Mouse (Mus musculus) heart, adult 2 months (tissue): ENCODE measurements around the gene Mast2. TPM values are rescaled to one million over a fixed set of nuclear protein-coding genes. Genes with fewer than 3 reads are reported as not detected.

Experiments
- DNase-seq, 2 experiments: peaks; one replicate each; pipeline ENCODE4 v3.0.0; 2021
- H3K27ac ChIP-seq: fragments of 200-600 bp; 2 replicates; pipeline ENCODE4 v1.8.1; 2022
- H3K27me3 ChIP-seq: fragments of 200-500 bp; 2 replicates; pipeline ENCODE4 v1.6.1; 2012; ENCODE audit warnings: mild to moderate bottlenecking, low read length, inconsistent platforms, mixed read lengths; ENCODE audit not compliant: control insufficient read depth, insufficient read depth
- H3K36me3 ChIP-seq: fragments of 200-500 bp; 2 replicates; pipeline ENCODE4 v1.6.1; 2012; ENCODE audit warnings: low read length, inconsistent platforms; ENCODE audit not compliant: control insufficient read depth, insufficient read depth
- H3K4me1 ChIP-seq: fragments of 200-500 bp; 2 replicates; pipeline ENCODE4 v1.6.1; 2011; ENCODE audit warnings: low read length; ENCODE audit not compliant: control insufficient read depth, insufficient read depth
- H3K4me3 ChIP-seq: fragments of 200-600 bp; 2 replicates; pipeline ENCODE4 v1.8.1; 2022
- H3K79me2 ChIP-seq: fragments of 200-500 bp; replicated peaks from 2 replicates; pipeline ENCODE4 v1.6.1; 2012; ENCODE audit warnings: mild to moderate bottlenecking, inconsistent platforms, low read length, moderate library complexity, mixed read lengths; ENCODE audit not compliant: control insufficient read depth, insufficient read depth
- H3K9ac ChIP-seq: fragments of 200-500 bp; 2 replicates; pipeline ENCODE4 v1.6.1; 2012; ENCODE audit warnings: low read depth, mild to moderate bottlenecking, control low read depth, inconsistent platforms, low read length, mixed read lengths
- CTCF ChIP-seq: fragments of 200-600 bp; IDR thresholded peaks from 2 replicates; pipeline ENCODE4 v1.8.1; 2022; ENCODE audit warnings: antibody characterized with exemption, mild to moderate bottlenecking, moderate library complexity
- EP300 ChIP-seq: fragments of 200-500 bp; IDR thresholded peaks from 2 replicates; pipeline ENCODE4 v1.6.1; 2011; ENCODE audit warnings: low read depth, low read length, control low read depth; ENCODE audit not compliant: insufficient read depth
- POLR2A ChIP-seq: fragments of 200-500 bp; IDR thresholded peaks from 2 replicates; pipeline ENCODE4 v1.6.1; 2011; ENCODE audit warnings: mild to moderate bottlenecking, low read depth, low read length, control low read depth; ENCODE audit not compliant: insufficient read depth
- WGBS: fragments of 180-500 bp; shearing (Covaris S2); methylation state at CpG from one replicate; pipeline ENCODE4 v1.1.7; 2018; 5-methylcytosine and 5-hydroxymethylcytosine counted together
- intact Hi-C: fragments of 180-260 bp; cut with DNase I; formaldehyde crosslinking; loops from one replicate; pipeline ENCODE4 v1.15.1; 2025
- polyA plus RNA-seq: library from polyadenylated mRNA; depleted of rRNA; stranded (reverse); fragments of >200 nt; gene quantifications from 2 replicates; pipeline ENCODE4 v1.2.3, GENCODE M21; 2012
- total RNA-seq, 2 experiments: library from RNA; stranded (reverse); gene quantifications; 2 replicates each; pipeline ENCODE4 v1.2.3; 2021

Gene Mast2
- total and polyA plus RNA-seq, 3 experiments, result 108 to 144 (median 136) TPM

DNA sequence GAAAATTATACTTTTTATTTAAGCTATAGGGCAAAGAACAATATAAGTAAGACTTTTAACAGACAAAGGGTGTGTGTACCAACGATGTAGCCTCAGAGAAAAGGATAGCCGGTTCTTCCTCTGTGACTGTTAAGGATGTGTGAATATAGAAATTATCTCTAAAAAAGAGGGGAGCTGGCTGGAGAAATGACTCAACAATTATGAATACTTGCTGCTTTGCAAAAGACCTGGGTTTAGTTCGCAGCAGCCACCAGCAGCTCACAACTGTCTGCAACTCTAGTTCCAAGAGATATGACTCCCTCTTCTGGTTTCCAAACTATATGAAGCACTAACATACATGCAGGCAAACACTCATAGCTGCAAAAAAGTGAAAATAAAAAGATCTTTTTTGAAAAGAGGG lies 2.0 kb downstream of the Mast2 start:
- no peak overlapping the region for H3K27ac ChIP-seq
- H3K27me3 ChIP-seq, result no peaks in the 10 kb centered on the region
- no peaks in the 10 kb centered on the region for H3K79me2 ChIP-seq
- intact Hi-C loops, result loop anchor here (5.0 kb wide), 1 partner anchor 95 kb away; the partner anchor contains the start of genes Gpbp1l1 and Tmem69
- whole genome bisulfite sequencing, result 95% methylated on average over 3 of the region's 3 CpGs
- peaks cover 5% of the 10 kb centered on the region for H3K4me1 ChIP-seq
- no peak for TF ChIP-seq POLR2A
- TF ChIP-seq EP300, result no peak
- TF ChIP-seq CTCF, result no peak
- DNase-seq, result no peak
- H3K36me3 ChIP-seq, result peaks cover 2% of the 10 kb centered on the region; the same call in 1 of the 2 replicates
- no peak overlapping the region for H3K4me3 ChIP-seq
- no peak overlapping the region for H3K9ac ChIP-seq

DNA sequence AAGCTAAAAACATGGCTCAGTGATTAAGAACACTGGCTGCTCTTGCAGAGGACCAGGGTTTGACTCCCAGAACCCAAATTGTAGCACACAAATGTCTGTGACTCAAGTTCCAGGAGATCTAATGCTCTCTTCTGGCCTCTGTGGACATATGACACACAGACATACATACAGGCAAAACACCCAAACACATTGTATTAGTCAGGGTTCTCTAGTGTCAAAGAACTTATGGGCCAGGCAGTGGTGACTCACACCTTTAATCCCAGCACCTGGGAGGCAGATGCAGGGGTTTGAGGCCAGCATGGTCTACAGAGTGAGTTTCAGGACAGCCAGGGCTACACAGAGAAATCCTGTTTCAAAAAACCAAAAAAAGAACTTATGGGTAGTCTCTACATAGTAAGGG lies 12.4 kb downstream of the Mast2 start:
- H3K36me3 ChIP-seq, result no peaks in the 10 kb centered on the region
- no peak for DNase-seq
- TF ChIP-seq POLR2A, result no peak
- TF ChIP-seq EP300, result no peak
- no peak for TF ChIP-seq CTCF
- no peaks in the 10 kb centered on the region for H3K27me3 ChIP-seq
- no peak overlapping the region for H3K4me3 ChIP-seq
- no peak overlapping the region for H3K27ac ChIP-seq
- no peaks in the 10 kb centered on the region; the same call in none of the 2 replicates for H3K79me2 ChIP-seq
- no peak overlapping the region for H3K9ac ChIP-seq
- peaks cover 1% of the 10 kb centered on the region; the same call in 1 of the 2 replicates for H3K4me1 ChIP-seq
- intact Hi-C loops, result no loop called here

DNA sequence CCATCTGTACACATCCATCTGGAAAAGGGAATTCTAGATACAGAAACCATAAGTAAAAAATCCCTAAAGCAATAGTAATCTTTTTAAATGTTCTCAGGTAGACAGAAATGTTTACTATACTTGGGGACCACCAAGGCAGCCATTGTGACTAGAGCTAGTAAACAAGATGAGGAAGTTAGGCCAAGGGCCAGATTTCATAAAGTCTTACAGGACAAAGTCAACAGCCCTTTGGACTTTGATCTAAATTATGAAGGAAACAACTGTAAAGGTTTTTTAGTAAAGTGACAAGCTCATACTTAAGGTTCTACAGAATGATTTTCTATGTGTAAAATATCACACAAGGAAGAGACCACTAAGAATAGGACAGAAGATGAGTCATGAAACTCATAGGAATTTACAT lies 14.0 kb downstream of the Mast2 start:
- intact Hi-C loops, result loop anchor here (2.0 kb wide), 1 partner anchor 107 kb away; no protein-coding TSS in a partner anchor

DNA sequence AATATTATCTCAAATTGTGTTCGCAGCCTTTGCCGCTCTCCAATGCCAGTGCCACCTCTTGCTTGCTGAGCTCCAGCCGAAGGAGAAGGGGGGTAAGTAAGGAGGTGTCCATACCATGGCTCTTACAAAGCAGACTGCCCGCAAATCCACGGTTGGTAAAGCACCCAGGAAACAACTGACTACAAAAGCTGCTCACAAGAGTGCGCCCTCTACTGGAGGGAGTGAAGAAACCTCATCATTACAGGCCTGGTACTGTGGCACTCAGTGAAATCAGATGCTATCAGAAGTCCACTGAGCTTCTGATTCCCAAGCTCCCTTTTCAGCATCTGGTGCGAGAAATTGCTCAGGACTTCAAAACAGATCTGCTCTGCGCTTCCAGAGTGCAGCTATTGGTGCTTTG lies 15.3 kb downstream of the Mast2 start:
- H3K27ac ChIP-seq, result no peak overlapping the region

More for the DNA sequence above, 14.0 kb downstream of the Mast2 start:
- H3K4me3 ChIP-seq, result no peak overlapping the region
- no peak for DNase-seq
- no peaks in the 10 kb centered on the region for H3K36me3 ChIP-seq
- H3K79me2 ChIP-seq, result no peaks in the 10 kb centered on the region; the same call in none of the 2 replicates
- no peaks in the 10 kb centered on the region for H3K27me3 ChIP-seq
- TF ChIP-seq POLR2A (no peak), CTCF (no peak), EP300 (no peak)
- no peak overlapping the region for H3K27ac ChIP-seq
- no peak overlapping the region for H3K9ac ChIP-seq
- peaks cover 1% of the 10 kb centered on the region; the same call in 1 of the 2 replicates for H3K4me1 ChIP-seq

DNA sequence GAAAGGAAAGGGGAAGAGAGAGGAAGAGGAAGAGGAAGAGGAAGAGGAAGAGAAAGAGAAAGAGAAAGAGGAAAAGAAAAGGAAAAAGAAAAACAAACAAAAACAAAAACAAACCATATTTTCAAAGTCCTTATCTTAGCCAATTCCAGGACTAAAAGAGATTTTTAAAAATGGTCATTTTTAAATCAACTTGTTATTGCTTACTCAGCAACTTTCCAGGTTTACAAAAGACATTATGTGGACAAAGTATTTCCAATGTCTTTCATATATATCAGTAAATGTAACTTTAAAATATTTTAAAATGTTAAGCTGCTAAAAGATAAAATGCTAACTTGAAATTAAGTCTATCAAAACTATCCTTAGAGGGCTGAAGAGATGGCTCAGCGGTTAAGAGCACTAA lies 24.6 kb downstream of the Mast2 start:
- Histone ChIP-seq H3K4me1 (no peaks in the 10 kb centered on the region), H3K4me3 (no peak overlapping the region), H3K9ac (no peak overlapping the region), H3K79me2 (no peaks in the 10 kb centered on the region), H3K36me3 (no peaks in the 10 kb centered on the region), H3K27ac (no peak overlapping the region), H3K27me3 (no peaks in the 10 kb centered on the region)
- TF ChIP-seq EP300 (no peak), CTCF (no peak), POLR2A (no peak)
- 98% methylated on average over 1 of the region's 1 CpGs for WGBS
- no peak for DNase-seq
- intact Hi-C loops, result no loop called here

More for the DNA sequence above, 15.3 kb downstream of the Mast2 start:
- intact Hi-C loops, result loop anchor here (2.0 kb wide), 1 partner anchor 106 kb away; no protein-coding TSS in a partner anchor
- 27% methylated on average over 8 of the region's 8 CpGs for WGBS
- Histone ChIP-seq H3K9ac (no peak overlapping the region), H3K4me1 (peaks cover 1% of the 10 kb centered on the region; the same call in 1 of the 2 replicates), H3K4me3 (peak overlapping the region; percentile 27; the same call in 1 of the 2 replicates), H3K79me2 (no peaks in the 10 kb centered on the region; the same call in none of the 2 replicates), H3K27me3 (no peaks in the 10 kb centered on the region), H3K36me3 (no peaks in the 10 kb centered on the region)
- DNase-seq, result peak; percentile 53
- peak; percentile 79 for TF ChIP-seq CTCF
- TF ChIP-seq EP300, result no peak
- no peak for TF ChIP-seq POLR2A

DNA sequence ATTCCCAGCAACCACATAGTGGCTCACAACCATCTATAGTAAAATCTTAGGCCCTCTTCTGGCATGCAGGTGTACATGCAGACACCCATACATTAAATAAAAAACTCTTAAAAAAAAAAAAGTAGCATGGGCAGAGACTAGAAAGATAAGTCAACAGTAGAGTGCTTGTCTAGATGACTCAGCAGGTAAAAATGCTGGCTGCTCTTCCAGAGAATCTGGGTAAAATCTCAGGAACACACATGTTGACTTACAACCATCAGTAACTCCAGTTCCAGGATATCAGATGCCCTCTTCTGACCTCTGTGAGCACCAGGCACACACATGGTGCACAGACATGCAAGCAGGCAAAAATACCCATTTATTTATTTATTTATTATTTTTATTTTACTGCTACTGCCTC lies 25.4 kb downstream of the Mast2 start:
- no peak overlapping the region for H3K4me3 ChIP-seq

More for the DNA sequence above, 25.4 kb downstream of the Mast2 start:
- H3K27me3 ChIP-seq, result no peaks in the 10 kb centered on the region
- H3K79me2 ChIP-seq, result no peaks in the 10 kb centered on the region
- no peak overlapping the region for H3K9ac ChIP-seq
- no peak for DNase-seq
- no peaks in the 10 kb centered on the region for H3K4me1 ChIP-seq
- H3K36me3 ChIP-seq, result no peaks in the 10 kb centered on the region
- TF ChIP-seq POLR2A (no peak), EP300 (no peak), CTCF (no peak)
- no peak overlapping the region for H3K27ac ChIP-seq
- intact Hi-C loops, result no loop called here
